Mouse (Mus musculus) olfactory bulb, adult 2 months (tissue): ENCODE data around the gene Cmc1.

Experiments used
- CTCF ChIP-seq: fragments of 200-500 bp; IDR thresholded peaks from 2 replicates; pipeline ENCODE4 v1.5.1; 2012; ENCODE audit warnings: low read depth, mild to moderate bottlenecking, low read length, moderate library complexity; ENCODE audit not compliant: insufficient read depth
- POLR2A ChIP-seq: fragments of 200-500 bp; IDR thresholded peaks from 2 replicates; pipeline ENCODE4 v1.6.1; 2012; ENCODE audit warnings: mild to moderate bottlenecking, low read depth, low read length, moderate library complexity; ENCODE audit not compliant: insufficient read depth

DNA sequence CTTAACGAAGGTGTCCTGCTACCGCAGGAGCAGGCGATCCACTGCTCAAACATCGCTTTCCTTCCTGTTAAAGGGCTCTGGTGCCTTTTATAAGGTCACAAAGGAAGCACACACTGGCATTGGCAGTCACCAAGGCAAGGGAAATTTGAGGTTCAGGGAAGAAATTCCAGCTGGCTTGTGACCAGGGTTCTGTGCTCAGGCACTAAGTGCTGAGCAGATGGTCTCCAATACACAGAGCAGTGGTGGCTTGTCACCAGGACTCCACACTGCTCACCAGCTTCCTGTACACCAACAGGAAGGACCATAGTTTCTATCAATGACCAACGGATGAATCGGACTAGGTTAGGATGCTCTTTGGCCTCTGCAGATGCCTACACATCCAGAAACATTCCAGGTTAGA, 79.5 kb downstream of the Cmc1 start:
- no peak for TF ChIP-seq POLR2A
- TF ChIP-seq CTCF: no peak
